Mouse (Mus musculus): ENCODE data around the gene Slc4a5. TPM values are rescaled to one million over a fixed set of nuclear protein-coding genes. Genes with fewer than 3 reads are reported as not detected.
"Not testable (repeated sequence)": the region's sequence is repeated elsewhere in the genome, so short reads cannot be mapped to it uniquely, and the experiment has no call there.

Slc4a5 gene
- polyA plus RNA-seq, 1 experiment from 2014 or later, result 0.63 TPM

- Histone ChIP-seq H3K4me3 (ENCODE audit: low read depth, low read length) (no peak overlapping the region), H3K36me3 (ENCODE audit: control insufficient read depth, insufficient read depth, low read length) (peaks cover under 1% of the 10 kb centered on the region; the same call in 1 of the 2 replicates), H3K4me1 (ENCODE audit: control insufficient read depth, insufficient read depth, low read length) (peaks cover 12% of the 10 kb centered on the region), H3K4me2 (ENCODE audit: low read length) (no peak overlapping the region), H3K27ac (ENCODE audit: low read depth, low read length) (no peak overlapping the region), H3K27me3 (replicated peaks; ENCODE audit: control insufficient read depth, insufficient read depth, low read length) (no peaks in the 10 kb centered on the region), H3K9ac (ENCODE audit: low read length) (no peak overlapping the region), H3K9me3 (replicated peaks; ENCODE audit: control insufficient read depth, low read length) (no peaks in the 10 kb centered on the region)
- WGBS, result 78% methylated on average over 8 of the region's 8 CpGs
- ATAC-seq, result no peak
- DNase-seq (ENCODE audit: low spot score), result no peak
Observed at GRCm38 (mm10) chr6:83323652-83324419, 104.2 kb downstream of the Slc4a5 start.

DNA sequence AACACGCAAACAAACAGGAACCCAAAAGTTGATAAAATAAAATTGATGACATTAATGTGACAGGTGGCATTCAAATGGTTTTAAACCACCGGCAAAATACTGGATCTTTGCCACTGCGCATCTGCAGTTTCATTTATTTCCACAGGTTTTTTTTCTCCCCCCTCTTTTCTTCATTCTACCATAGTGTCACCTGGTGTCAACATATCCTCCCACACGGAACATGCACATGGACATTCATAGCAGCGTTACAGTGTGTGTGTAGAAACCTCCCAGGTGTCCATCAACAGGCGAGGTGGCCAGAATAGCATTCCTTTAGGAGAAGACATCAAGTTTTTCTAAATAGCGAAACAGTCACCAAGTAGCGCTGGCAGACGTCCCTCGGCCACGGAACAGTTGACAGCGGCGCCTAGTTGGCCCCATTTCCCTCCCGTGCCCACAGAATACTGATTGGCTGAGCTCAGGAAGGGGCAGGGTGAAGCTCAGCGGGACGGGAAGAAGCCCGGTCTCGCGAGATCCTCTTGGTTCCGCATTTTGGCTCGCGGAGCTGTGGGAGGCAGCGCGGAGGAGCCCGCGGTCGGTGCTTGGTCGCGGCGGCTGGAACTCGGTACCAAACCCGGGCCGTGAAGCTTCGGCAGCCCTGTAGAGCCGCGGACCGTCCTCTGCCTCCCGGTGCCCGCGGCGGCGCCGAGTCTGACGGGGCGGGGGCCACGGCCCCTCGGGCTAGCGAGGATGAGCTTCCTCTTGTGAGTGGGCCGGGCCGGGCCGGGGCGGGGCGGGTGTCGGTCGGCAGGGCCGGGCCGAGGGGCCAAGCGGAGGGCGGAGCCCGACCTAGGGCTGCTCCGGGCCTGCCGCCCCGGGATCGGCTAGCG is 106.1 kb downstream of the Slc4a5 start, which contains the start of the genes Mthfd2 and Mob1a:
Gene Mthfd2 (minus strand): TSS at position 384 of the 869 bp plus-strand sequence.
Gene Mob1a (plus strand): TSS at position 492 of the 869 bp plus-strand sequence.
- Histone ChIP-seq H3K4me2 (ENCODE audit: low read length) (peak within 1 kb of the TSS; percentile 83), H3K4me1 (ENCODE audit: control insufficient read depth, insufficient read depth, low read length) (peaks cover 12% of the 10 kb centered on the region), H3K9me3 (replicated peaks; ENCODE audit: control insufficient read depth, low read length) (no peaks in the 10 kb centered on the region), H3K27me3 (replicated peaks; ENCODE audit: control insufficient read depth, insufficient read depth, low read length) (no peaks in the 10 kb centered on the region), H3K4me3 (ENCODE audit: low read depth, low read length) (peak within 1 kb of the TSS; percentile 90), H3K36me3 (ENCODE audit: control insufficient read depth, insufficient read depth, low read length) (peaks cover 17% of the 10 kb centered on the region), H3K9ac (ENCODE audit: low read length) (peak within 1 kb of the TSS; percentile 95), H3K27ac (ENCODE audit: low read depth, low read length) (peak within 1 kb of the TSS; percentile 84)
- DNase-seq (ENCODE audit: low spot score), result peak; percentile 98
- 2% methylated on average over 62 of the region's 65 CpGs for WGBS
- ATAC-seq, result peak; percentile 99

DNA sequence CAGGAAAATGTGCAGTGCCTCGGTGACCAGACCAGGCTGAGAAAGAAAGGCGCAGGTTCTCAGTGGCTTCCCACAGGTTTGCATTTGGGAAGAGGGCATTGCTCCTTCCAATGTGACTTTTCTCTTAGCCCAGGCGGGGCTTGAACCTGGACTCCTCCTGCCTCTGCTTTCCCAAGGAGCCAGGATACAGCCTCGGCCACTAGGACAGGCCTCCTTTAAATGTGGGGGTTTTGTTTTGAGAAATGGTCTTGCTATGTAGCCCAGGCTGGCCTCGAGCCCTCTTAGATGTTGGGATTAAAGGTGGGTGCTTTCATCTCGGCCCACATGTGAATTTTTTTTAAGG is 106.7 kb downstream of the Slc4a5 start:
- H3K9ac ChIP-seq (ENCODE audit: low read length), result peak overlapping the region; percentile 95
- H3K27me3 ChIP-seq (replicated peaks; ENCODE audit: control insufficient read depth, insufficient read depth, low read length), result no peaks in the 10 kb centered on the region
- peak overlapping the region; percentile 83 for H3K4me2 ChIP-seq (ENCODE audit: low read length)
- peaks cover 12% of the 10 kb centered on the region for H3K4me1 ChIP-seq (ENCODE audit: control insufficient read depth, insufficient read depth, low read length)
- DNase-seq (ENCODE audit: low spot score) (no peak), ATAC-seq (no peak)
- 8% methylated on average over 6 of the region's 6 CpGs for WGBS
- H3K4me3 ChIP-seq (ENCODE audit: low read depth, low read length), result peak overlapping the region; percentile 90
- H3K9me3 ChIP-seq (replicated peaks; ENCODE audit: control insufficient read depth, low read length), result no peaks in the 10 kb centered on the region
- H3K27ac ChIP-seq (ENCODE audit: low read depth, low read length), result peak overlapping the region; percentile 84; the same call in 1 of the 2 replicates
- H3K36me3 ChIP-seq (ENCODE audit: control insufficient read depth, insufficient read depth, low read length), result peaks cover 22% of the 10 kb centered on the region

GRCm38 (mm10) chr6:83326761-83327160 is 107.1 kb downstream of the Slc4a5 start:
- Histone ChIP-seq H3K9me3 (replicated peaks; ENCODE audit: control insufficient read depth, low read length) (no peaks in the 10 kb centered on the region), H3K36me3 (ENCODE audit: control insufficient read depth, insufficient read depth, low read length) (peaks cover 26% of the 10 kb centered on the region), H3K4me3 (ENCODE audit: low read depth, low read length) (peak overlapping the region; percentile 90), H3K4me1 (ENCODE audit: control insufficient read depth, insufficient read depth, low read length) (peaks cover 12% of the 10 kb centered on the region), H3K4me2 (ENCODE audit: low read length) (peak overlapping the region; percentile 83), H3K9ac (ENCODE audit: low read length) (peak overlapping the region; percentile 95), H3K27me3 (replicated peaks; ENCODE audit: control insufficient read depth, insufficient read depth, low read length) (no peaks in the 10 kb centered on the region), H3K27ac (ENCODE audit: low read depth, low read length) (no peak overlapping the region)
- 68% methylated on average over 6 of the region's 6 CpGs for WGBS
- no peak for DNase-seq (ENCODE audit: low spot score)
- no peak for ATAC-seq

- Histone ChIP-seq H3K27me3 (replicated peaks; ENCODE audit: control insufficient read depth, insufficient read depth, low read length) (no peaks in the 10 kb centered on the region), H3K9me3 (replicated peaks; ENCODE audit: control insufficient read depth, low read length) (no peaks in the 10 kb centered on the region), H3K9ac (ENCODE audit: low read length) (no peak overlapping the region), H3K27ac (ENCODE audit: low read depth, low read length) (no peak overlapping the region), H3K4me3 (ENCODE audit: low read depth, low read length) (0 out of 2 replicates have a peak overlapping the region, but pooled peaks have one; percentile 90), H3K4me2 (ENCODE audit: low read length) (no peak overlapping the region), H3K4me1 (ENCODE audit: control insufficient read depth, insufficient read depth, low read length) (peaks cover 12% of the 10 kb centered on the region), H3K36me3 (ENCODE audit: control insufficient read depth, insufficient read depth, low read length) (peaks cover 35% of the 10 kb centered on the region)
- DNase-seq (ENCODE audit: low spot score), result no peak
- ATAC-seq, result no peak
- WGBS, result 96% methylated on average over 3 of the region's 3 CpGs
Observed at GRCm38 (mm10) chr6:83327591-83328190, 108.1 kb downstream of the Slc4a5 start.

DNA sequence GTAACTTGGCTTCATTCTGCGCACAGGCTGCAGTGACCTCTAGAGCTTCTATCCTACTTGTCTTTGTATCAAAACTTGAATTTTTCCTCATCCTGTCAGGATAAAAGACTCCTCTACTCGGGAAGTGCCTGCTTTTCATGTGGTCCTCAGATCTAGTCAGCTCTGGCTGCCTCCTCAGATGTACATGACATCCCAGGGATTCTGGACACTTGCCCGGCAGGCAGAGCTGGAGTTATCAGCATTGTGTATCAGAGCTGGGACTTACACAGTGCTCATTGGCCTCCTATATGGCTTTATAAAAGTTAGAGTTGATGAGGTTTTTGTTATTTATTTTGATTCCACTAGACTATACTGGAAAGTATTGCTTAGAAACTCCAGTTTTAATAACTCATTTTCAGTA is 121.8 kb downstream of the Slc4a5 start:
- ATAC-seq (no peak), DNase-seq (ENCODE audit: low spot score) (no peak)
- H3K4me3 ChIP-seq (ENCODE audit: low read depth, low read length), result no peak overlapping the region
- no peaks in the 10 kb centered on the region for H3K27me3 ChIP-seq (replicated peaks; ENCODE audit: control insufficient read depth, insufficient read depth, low read length)
- H3K9me3 ChIP-seq (replicated peaks; ENCODE audit: control insufficient read depth, low read length), result no peaks in the 10 kb centered on the region
- H3K36me3 ChIP-seq (ENCODE audit: control insufficient read depth, insufficient read depth, low read length), result peaks cover 53% of the 10 kb centered on the region
- H3K4me1 ChIP-seq (ENCODE audit: control insufficient read depth, insufficient read depth, low read length), result no peaks in the 10 kb centered on the region
- no peak overlapping the region for H3K4me2 ChIP-seq (ENCODE audit: low read length)
- no peak overlapping the region for H3K27ac ChIP-seq (ENCODE audit: low read depth, low read length)
- 86% methylated on average over 3 of the region's 3 CpGs for WGBS
- no peak overlapping the region for H3K9ac ChIP-seq (ENCODE audit: low read length)

DNA sequence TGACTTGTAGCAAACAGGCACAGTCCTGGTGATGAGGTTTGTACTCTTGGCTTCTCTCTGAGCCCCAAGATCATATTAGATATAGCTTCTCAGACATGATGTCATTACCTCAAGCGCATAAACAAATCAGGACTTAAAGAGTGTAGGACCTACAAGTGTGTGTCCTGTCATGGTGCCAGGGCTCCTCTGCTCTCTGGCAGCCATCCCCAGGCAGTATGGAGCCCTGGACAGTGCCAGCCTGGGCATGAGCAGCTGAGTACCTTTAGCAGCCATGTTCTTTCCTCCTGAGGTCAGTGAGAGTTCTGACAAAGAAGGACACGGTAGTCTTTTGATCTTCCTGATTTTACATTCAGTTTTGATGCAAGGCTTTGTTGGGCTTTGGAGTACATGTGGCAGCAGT is 123.3 kb downstream of the Slc4a5 start:
- WGBS, result 90% methylated on average over 2 of the region's 2 CpGs
- Histone ChIP-seq H3K4me2 (ENCODE audit: low read length) (no peak overlapping the region), H3K27ac (ENCODE audit: low read depth, low read length) (no peak overlapping the region), H3K4me3 (ENCODE audit: low read depth, low read length) (no peak overlapping the region), H3K36me3 (ENCODE audit: control insufficient read depth, insufficient read depth, low read length) (peaks cover 54% of the 10 kb centered on the region), H3K4me1 (ENCODE audit: control insufficient read depth, insufficient read depth, low read length) (no peaks in the 10 kb centered on the region), H3K27me3 (replicated peaks; ENCODE audit: control insufficient read depth, insufficient read depth, low read length) (no peaks in the 10 kb centered on the region), H3K9me3 (replicated peaks; ENCODE audit: control insufficient read depth, low read length) (no peaks in the 10 kb centered on the region), H3K9ac (ENCODE audit: low read length) (no peak overlapping the region)
- ATAC-seq (no peak), DNase-seq (ENCODE audit: low spot score) (no peak)

DNA sequence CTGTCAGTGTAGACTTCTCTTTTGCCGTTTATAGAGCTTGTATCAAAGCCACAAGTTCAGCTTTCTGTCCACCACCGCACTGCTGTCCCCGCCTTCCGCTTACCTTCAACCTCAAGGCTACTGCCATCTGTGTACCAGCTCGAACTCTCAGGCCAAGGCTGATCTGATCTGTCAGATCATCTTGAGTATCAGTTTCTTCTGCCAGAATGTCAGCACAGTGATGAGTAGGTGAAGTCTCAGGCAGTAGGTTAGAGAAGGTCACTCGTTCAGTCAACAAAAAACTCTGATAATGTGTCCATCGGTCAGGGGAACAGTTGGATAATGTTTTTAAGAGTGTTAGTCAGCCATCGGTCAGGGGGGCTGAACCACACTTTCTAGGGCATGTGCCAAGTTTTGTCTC is 125.7 kb downstream of the Slc4a5 start:
- ATAC-seq; H3K4me2 ChIP-seq (ENCODE audit: low read length); H3K27ac ChIP-seq (ENCODE audit: low read depth, low read length); H3K27me3 ChIP-seq (replicated peaks; ENCODE audit: control insufficient read depth, insufficient read depth, low read length); H3K4me3 ChIP-seq (ENCODE audit: low read depth, low read length); DNase-seq (ENCODE audit: low spot score); H3K4me1 ChIP-seq (ENCODE audit: control insufficient read depth, insufficient read depth, low read length); H3K9me3 ChIP-seq (replicated peaks; ENCODE audit: control insufficient read depth, low read length); H3K9ac ChIP-seq (ENCODE audit: low read length): not testable (repeated sequence)
- peaks cover 32% of the 10 kb centered on the region for H3K36me3 ChIP-seq (ENCODE audit: control insufficient read depth, insufficient read depth, low read length)
- 94% methylated on average over 8 of the region's 8 CpGs for WGBS
